Mouse (Mus musculus) midbrain, embryonic 11.5 days (tissue): ENCODE data around the gene Rybp. TPM values are rescaled to one million over a fixed set of nuclear protein-coding genes. Genes with fewer than 3 reads are reported as not detected.

Experiments
- ATAC-seq: fragments of 200-750 bp; cut with Nextera tagmentation; 2 replicates; pipeline ENCODE4 v1.8.0; 2017; ENCODE audit warnings: moderate TSS enrichment, moderate library complexity; ENCODE audit not compliant: low FRiP score
- DNase-seq: peaks from one replicate; pipeline ENCODE4 v3.0.0; 2015; ENCODE audit warnings: low spot score; ENCODE audit errors: missing footprints
- H3K27ac ChIP-seq: fragments of 300-500 bp; sonication (generic); 2 replicates; pipeline ENCODE4 v1.5.1; 2014; ENCODE audit warnings: low read depth, low read length
- H3K27me3 ChIP-seq: fragments of 300-500 bp; sonication (generic); 2 replicates; pipeline ENCODE4 v1.6.1; 2014; ENCODE audit warnings: mild to moderate bottlenecking, low read length, moderate library complexity, mixed read lengths; ENCODE audit not compliant: control insufficient read depth, insufficient read depth
- H3K36me3 ChIP-seq: fragments of 300-500 bp; sonication (generic); 2 replicates; pipeline ENCODE4 v1.6.1; 2014; ENCODE audit warnings: mild to moderate bottlenecking, low read length, moderate library complexity, mixed read lengths; ENCODE audit not compliant: control insufficient read depth, insufficient read depth
- H3K4me1 ChIP-seq: fragments of 300-500 bp; sonication (generic); 2 replicates; pipeline ENCODE4 v1.6.1; 2014; ENCODE audit warnings: low read length; ENCODE audit not compliant: control insufficient read depth, insufficient read depth
- H3K4me2 ChIP-seq: fragments of 300-500 bp; sonication (generic); 2 replicates; pipeline ENCODE4 v1.6.1; 2014; ENCODE audit warnings: mild to moderate bottlenecking, moderate library complexity
- H3K4me3 ChIP-seq: fragments of 300-500 bp; sonication (generic); 2 replicates; pipeline ENCODE4 v1.5.1; 2014; ENCODE audit warnings: low read depth, low read length
- H3K9ac ChIP-seq: fragments of 300-500 bp; sonication (generic); 2 replicates; pipeline ENCODE4 v1.6.1; 2014; ENCODE audit warnings: low read length
- H3K9me3 ChIP-seq: fragments of 300-500 bp; sonication (generic); 2 replicates; pipeline ENCODE4 v1.6.1; 2016; ENCODE audit warnings: low read length; ENCODE audit not compliant: control insufficient read depth
- WGBS: fragments of 180-500 bp; shearing (Covaris S2); extraction: QIAGEN DNeasy Blood & Tissue Kit; methylation state at CpG from one replicate; pipeline ENCODE4 v1.1.7; 2014; 5-methylcytosine and 5-hydroxymethylcytosine counted together
- polyA plus RNA-seq: library from polyadenylated mRNA; unstranded; fragments of >200 nt; fragmentation: Nextera tagmentation; extraction: Ambion mirVana; gene quantifications from 2 replicates; pipeline ENCODE4 v1.2.1, GENCODE M21; 2014

Rybp gene
- polyA plus RNA-seq, 1 experiment from 2014 or later, result 10.0 TPM

DNA sequence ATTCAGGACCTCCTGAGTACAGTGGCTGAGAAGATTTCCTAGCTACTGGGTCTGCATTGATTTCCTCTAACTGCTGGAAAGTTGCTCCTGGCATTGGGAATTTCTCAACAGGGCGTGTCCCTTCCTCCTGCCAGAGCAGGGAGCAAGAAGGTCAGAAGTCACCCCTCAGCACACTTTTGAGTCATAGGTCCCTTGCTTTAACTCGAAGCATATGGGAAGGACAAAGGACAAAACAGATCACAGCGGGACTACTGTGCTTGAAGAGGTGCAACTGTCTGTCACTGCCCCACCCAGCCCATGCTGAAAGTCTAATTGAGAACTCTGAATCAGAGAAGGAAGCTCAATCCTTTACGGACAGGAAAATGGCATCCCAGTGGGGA lies 106.4 kb downstream of the Rybp start:
- Histone ChIP-seq H3K27me3 (no peaks in the 10 kb centered on the region), H3K4me2 (no peak overlapping the region), H3K9me3 (no peaks in the 10 kb centered on the region), H3K36me3 (no peaks in the 10 kb centered on the region), H3K4me3 (no peak overlapping the region), H3K9ac (no peak overlapping the region), H3K27ac (no peak overlapping the region), H3K4me1 (0 out of 2 replicates have a peak, but pooled peaks cover 4% of the 10 kb centered on the region)
- ATAC-seq (no peak), DNase-seq (no peak)
- 64% methylated on average over 4 of the region's 4 CpGs for WGBS

- no peaks in the 10 kb centered on the region for H3K36me3 ChIP-seq
- no peak overlapping the region for H3K27ac ChIP-seq
- no peak overlapping the region for H3K4me3 ChIP-seq
- no peaks in the 10 kb centered on the region for H3K27me3 ChIP-seq
- H3K4me1 ChIP-seq, result 0 out of 2 replicates have a peak, but pooled peaks cover 1% of the 10 kb centered on the region
- no peak overlapping the region for H3K4me2 ChIP-seq
- H3K9me3 ChIP-seq, result no peaks in the 10 kb centered on the region
- 69% methylated on average over 4 of the region's 4 CpGs for WGBS
- H3K9ac ChIP-seq, result no peak overlapping the region
- DNase-seq (no peak), ATAC-seq (no peak)
These were observed 106.9 kb downstream of the Rybp start for GRCm38 (mm10) chr6:100180213-100180882.

DNA sequence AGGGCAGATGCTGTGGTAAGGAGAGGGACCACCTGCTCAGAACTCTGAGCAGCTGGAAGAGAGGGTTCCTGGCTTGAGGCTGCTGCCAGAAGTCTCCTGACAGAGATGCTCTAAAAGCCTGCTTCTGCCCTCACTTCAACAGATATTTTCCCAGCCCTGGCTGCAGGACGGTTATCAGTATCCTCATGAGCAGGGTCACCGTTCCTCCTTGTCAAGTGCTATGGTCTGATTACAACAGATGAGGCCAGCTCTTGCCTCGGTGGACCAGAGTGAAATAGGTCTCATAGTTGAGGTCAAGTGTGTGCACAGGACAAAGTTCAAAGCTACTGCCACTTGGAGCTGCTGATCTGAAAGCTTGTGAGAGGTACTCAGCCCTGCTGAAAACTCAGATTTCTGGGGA lies 108.5 kb downstream of the Rybp start:
- Histone ChIP-seq H3K4me3 (no peak overlapping the region), H3K27me3 (no peaks in the 10 kb centered on the region), H3K36me3 (no peaks in the 10 kb centered on the region), H3K27ac (no peak overlapping the region), H3K4me2 (no peak overlapping the region), H3K4me1 (no peaks in the 10 kb centered on the region), H3K9ac (no peak overlapping the region), H3K9me3 (no peaks in the 10 kb centered on the region)
- 75% methylated on average over 3 of the region's 3 CpGs for WGBS
- ATAC-seq (no peak), DNase-seq (no peak)
